Mouse (Mus musculus) liver, adult 2 months (tissue): ENCODE measurements around the gene Chst3.

Experiments used
- CTCF ChIP-seq: fragments of 200-500 bp; IDR thresholded peaks from 2 replicates; pipeline ENCODE4 v1.5.1; 2011; ENCODE audit warnings: low read depth, low read length, control low read depth
- POLR2A ChIP-seq: fragments of 200-500 bp; IDR thresholded peaks from 2 replicates; pipeline ENCODE4 v1.6.1; 2011; ENCODE audit warnings: low read length, control low read depth; ENCODE audit not compliant: insufficient read depth; ENCODE audit errors: extremely low read depth

- TF ChIP-seq CTCF (no peak), POLR2A (no peak)
These were observed 5.5 kb upstream of the Chst3 start for GRCm38 (mm10) chr10:60224601-60225000.
